Mouse (Mus musculus) heart, postnatal 25 days (tissue): Measurements from ENCODE around the gene Limd1. TPM values are rescaled to one million over a fixed set of nuclear protein-coding genes. Genes with fewer than 3 reads are reported as not detected.
"Not testable (repeated sequence)": the region's sequence is repeated elsewhere in the genome, so short reads cannot be mapped to it uniquely, and the experiment has no call there.

Experiments
- DNase-seq: peaks from one replicate; pipeline ENCODE4 v3.0.0; 2022; ENCODE audit warnings: low spot score
- intact Hi-C: fragments of 180-260 bp; cut with DNase I; formaldehyde crosslinking; loops from one replicate; pipeline ENCODE4 v1.15.1; 2025
- total RNA-seq, 2 experiments: library from RNA; stranded (reverse); gene quantifications; 2 replicates each; pipeline ENCODE4 v1.2.3; 2021

Limd1 gene
- total RNA-seq, result 10 to 100 TPM; 31.2 to 37.8 TPM

DNA sequence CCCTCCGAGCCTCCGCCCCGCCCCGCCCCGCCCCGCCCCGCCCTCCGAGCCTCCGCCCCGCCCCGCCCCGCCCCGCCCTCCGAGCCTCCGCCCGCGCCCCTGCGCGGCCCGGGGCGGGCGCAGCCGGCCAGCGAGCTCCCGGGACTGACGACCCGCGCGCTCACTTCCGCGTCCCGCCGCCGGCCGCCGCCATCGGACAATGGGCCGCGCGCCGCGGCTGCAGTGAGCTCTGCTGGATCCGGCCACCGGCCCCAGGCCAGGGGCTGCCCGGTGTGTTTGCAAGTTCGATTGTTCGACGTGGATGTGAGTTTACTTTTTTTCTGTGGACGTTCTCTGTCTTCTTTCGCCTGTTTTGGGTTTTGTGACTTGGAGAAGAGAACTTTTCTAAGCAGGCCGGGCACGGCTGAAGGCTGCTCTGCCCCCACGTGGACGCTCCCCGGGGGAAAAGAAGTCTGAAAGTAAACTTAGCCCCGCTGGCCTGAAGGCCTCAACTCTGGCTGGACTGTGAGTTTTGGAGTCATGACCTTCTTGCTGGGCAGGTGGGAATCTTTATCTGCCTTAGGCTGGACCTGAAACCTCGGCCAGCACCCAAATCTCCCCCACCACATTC is at the start of gene Limd1:
Limd1 (plus strand) TSS at position 121 of the 610 bp plus-strand sequence.
- DNase-seq, result peak; percentile 67
- intact Hi-C loops, result loop anchor here (2.0 kb wide), 1 partner anchor 26 kb away; no protein-coding TSS in a partner anchor

DNA sequence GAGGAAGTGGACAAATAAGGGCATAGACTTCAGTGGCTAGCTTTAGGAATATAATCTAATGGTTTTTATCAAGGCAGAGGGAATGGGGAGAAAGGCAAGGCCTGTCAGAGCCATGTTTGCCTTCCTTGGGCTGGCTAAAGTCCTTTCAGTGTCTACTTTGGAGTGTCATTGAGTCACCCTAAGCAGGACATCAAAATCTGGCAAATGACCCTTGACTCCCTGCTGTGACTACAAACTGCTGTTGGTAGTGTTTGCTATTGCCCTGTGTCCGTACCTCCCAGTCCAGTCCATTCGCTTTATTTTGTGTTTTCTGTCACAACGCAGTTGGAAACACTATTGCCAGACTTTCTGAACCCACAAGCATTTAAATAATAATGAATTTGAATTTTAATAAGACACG is 48.6 kb upstream of the Limd1 start:
- intact Hi-C loops, result no loop called here
- DNase-seq, result no peak

DNA sequence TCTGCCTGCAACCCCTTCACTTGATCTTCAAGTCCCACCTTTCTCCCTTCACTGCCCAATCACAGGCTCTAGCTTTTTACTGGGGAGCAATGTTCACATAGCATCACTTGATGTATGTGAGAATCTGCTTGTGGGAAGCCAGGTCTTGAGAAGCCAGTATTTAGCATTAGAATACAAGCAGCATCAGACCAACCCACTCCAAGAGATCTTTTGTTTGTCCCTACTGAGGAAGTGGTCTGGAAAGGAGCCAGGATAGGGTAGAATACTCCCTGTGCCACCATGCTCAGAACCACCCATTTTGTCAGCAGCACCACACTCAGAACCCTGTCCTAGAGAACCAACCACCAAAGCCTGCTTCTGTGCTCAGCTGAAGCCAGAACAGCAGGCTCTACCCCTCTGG is 47.5 kb upstream of the Limd1 start:
- intact Hi-C loops, result no loop called here
- no peak for DNase-seq

DNA sequence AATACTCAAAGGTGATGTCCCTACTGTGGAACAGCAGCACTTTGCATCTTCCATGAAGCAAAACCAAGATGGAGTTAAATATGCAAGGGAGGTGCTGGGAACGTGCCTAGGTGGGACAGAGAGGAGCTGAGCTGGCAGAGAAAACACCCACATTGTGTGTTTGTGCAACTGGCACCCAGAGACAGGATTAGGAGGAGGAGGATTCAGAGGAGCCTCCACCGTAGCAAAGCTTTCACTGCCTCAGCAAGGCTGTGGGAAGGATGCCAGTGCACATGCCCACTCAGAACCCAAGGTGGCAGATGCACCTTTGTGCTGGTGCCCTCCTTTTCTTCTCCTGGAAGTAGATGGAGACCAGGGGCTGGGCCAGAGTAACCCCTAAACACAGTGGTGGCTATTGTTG is 40.3 kb upstream of the Limd1 start:
- intact Hi-C loops, result no loop called here
- DNase-seq, result no peak

DNA sequence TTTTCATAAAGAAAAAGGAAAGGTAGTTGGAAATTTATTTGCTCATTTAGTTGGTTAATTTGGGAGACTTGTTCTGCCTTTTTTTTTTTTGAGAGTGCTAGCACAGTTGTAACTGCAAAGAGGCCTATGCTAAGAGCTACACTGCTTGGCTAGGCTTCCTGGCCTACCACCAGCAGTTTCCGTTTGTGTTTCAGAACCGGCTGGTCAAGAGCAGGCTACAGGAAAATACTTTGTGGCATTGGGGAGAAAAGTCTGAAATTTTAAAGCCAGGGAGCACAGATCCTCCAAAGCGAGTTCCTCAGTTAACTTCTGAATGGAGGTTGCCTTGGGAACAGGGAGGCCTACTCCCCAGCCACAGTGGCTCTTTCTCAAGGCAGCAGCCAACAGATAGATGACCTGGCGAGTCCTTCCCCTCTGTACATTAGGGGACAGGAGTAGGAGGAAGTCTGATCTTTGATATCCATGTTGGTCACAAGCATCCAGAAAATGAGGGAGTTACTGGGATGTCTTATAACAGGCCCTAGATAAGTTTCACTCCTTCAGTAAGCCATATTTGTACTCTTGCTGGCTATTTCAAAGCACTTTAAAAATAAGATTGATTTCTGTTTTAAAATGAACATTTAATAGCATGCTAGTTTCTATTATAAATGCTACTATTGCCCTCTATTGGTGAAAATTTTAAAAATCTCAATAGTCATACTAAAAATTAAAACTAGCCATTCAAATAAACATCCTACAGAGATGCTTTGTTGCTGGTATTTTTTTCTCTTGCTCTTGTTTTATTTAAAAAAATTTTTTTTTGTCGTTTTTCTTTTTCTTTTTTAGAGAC is 38.1 kb upstream of the Limd1 start:
- DNase-seq, result no peak
- intact Hi-C loops, result loop anchor here (2.0 to 5.0 kb wide), 2 partner anchors 182 to 283 kb away; no protein-coding TSS in a partner anchor

DNA sequence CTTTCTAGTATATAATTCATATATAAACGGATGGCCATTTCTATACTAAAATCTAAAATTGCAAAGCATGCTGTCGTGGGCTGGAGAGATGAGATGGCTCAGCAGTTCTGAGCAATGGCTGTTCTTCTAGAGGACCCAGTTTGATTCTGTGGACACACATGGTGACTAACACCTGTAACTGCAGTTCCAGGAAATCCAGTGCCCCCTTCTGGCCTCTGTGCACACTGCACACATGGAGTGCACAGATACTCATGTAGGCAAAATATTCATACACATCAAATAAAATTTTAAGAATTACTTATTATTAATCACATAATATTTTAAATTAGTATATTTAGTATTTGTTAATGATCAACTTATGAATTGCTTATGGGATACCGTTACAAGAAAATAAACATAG is 31.4 kb upstream of the Limd1 start:
- DNase-seq, intact Hi-C loops: not testable (repeated sequence)

DNA sequence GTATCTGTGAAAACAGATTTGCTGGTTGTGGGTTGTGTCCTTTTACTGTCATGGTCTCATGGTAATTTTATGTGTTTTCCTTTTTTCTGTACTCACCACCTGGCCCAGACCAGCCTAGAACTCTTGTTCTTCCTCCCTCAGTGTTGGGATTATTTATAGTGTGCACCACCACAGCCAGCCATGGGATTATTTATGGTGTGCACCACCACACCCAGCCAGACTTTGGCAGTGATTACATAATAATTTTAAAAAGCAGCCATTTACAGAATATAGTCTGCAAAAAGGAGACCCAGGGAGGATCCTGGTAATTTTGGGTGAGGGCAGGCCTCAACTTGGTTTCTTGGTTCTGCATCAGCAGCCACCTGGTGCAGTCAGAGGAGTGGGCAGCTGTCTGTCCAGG is 29.9 kb upstream of the Limd1 start:
- intact Hi-C loops, result no loop called here

DNA sequence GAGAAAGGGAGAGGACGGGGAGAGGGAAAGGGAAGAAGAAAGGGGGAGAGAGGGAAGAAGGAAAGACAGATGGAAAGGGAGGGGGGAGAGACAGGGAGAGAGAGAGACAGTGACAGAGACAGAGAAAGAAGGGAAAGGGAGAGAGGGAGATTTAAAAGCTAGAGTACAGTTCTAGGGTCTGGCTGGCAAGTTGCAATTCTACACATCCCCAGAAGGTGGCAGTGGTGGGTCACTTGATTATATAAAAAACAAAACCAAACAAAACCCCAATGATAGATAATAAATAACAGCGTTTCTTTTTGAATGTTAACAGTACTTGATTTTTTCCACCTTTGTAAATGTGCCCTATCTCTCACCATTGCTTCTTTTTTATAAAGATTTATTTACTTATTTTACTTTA is 28.3 kb upstream of the Limd1 start:
- no peak for DNase-seq
- intact Hi-C loops, result loop anchor here (1.0 kb wide), 1 partner anchor 54 kb away; no protein-coding TSS in a partner anchor

More for the DNA sequence above, 29.9 kb upstream of the Limd1 start:
- DNase-seq, result no peak

DNA sequence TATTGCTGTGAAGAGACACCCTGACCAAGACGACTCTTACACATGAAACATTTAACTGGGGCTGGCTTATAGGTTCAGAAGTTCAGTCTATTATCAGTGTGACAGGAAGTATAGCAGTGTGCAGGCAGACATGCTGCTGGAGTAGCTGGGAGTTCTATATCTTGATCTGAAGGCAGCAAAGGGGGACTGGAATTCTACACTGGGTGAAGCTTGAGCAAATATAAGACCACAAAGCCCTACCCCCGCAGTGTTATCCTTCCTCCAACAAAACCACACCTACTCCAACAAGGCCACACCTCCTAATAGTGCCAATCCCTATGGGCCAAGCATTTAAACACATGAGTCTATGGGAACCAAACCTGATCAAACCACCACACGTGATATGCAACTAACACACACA is 26.7 kb upstream of the Limd1 start:
- intact Hi-C loops, result no loop called here
- no peak for DNase-seq

DNA sequence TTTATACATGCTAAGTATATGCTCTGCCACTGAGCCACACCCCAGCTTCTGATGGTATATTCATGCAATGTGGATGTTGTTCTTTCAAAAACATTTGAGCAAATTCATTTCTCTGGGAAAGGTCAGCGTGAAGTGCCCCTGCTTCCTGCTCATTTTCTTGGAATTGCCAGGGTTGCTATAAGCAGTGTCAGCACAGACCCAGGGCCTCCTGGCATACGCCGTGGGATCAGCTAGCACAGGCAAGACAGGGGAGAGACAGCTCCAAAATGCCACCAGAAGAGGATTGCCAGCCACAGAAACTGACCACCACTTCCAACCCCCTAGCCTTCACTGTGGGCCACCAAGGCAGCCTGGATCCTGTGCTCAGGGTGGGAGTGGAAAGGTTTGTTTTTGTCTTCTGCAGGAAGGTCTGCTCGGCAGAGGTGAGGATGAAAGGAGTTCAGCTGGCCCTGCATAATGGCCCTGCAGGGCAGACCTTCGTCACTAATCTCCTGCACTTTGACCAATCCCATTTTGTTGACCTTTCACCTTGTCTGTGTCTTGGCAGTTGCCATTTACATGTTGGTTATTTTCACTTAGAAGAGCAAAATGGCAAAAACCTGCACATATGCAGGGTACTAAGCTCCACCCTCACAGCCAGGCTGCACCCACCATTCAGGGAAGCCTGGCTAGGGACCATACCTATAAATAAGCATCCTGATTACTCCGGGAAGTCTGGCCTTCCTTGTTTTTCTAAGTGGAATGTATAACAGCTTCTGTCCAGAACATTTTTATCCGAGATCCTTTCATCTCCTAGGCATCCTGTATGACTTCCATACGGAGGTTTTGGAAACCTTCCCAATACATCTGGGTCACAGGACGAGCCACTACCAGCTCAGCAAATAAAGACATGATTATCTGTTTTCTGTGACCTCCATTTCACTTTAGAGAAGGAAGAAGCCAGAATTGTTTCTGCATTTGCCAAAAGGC is 21.6 kb upstream of the Limd1 start:
- intact Hi-C loops, result no loop called here

DNA sequence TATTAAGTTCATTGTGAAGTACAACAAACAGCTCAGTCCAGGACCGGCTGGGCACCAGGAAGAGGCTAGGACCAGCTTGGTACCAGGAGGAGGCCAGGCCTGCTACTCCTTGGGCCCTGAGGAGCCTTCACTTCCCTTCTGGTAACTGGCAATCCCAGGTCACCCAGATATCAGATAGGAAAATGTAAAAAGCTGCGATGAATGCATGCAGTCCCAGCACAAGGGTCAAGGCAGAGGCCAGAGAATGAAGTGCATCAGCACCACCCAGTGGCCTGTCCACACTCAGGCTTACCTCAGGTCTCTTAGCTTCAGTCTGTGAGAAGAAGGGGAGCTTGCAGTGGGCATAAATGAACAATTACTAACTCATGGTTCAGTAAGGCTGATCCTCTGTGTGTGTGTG is 20.9 kb upstream of the Limd1 start:
- intact Hi-C loops, result no loop called here
- DNase-seq, result no peak

More for the DNA sequence above, 21.6 kb upstream of the Limd1 start:
- DNase-seq, result no peak

DNA sequence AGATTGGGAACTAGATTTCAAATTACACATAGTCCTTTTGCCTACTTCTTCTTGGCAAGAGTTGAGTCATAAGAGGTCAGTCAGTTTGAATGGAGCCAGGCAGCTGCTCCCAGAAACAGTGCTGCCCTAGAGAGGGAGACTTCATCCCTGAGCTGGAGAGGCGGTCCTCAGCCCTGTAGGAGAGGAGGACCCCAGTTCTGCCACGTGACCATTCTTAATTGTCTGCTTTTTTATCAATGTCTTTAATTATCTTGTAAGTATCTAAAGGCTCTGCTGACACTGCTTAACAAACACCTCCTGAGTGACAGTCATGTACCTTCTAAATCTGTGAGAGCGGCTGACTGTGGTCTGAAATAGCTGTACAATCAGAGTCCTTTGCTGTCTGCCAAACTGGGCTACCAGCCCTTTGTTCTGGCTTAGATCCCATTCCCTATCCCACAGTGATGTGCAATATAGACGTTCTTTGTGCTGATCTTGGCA is 11.3 kb upstream of the Limd1 start:
- intact Hi-C loops, result no loop called here
- no peak for DNase-seq

DNA sequence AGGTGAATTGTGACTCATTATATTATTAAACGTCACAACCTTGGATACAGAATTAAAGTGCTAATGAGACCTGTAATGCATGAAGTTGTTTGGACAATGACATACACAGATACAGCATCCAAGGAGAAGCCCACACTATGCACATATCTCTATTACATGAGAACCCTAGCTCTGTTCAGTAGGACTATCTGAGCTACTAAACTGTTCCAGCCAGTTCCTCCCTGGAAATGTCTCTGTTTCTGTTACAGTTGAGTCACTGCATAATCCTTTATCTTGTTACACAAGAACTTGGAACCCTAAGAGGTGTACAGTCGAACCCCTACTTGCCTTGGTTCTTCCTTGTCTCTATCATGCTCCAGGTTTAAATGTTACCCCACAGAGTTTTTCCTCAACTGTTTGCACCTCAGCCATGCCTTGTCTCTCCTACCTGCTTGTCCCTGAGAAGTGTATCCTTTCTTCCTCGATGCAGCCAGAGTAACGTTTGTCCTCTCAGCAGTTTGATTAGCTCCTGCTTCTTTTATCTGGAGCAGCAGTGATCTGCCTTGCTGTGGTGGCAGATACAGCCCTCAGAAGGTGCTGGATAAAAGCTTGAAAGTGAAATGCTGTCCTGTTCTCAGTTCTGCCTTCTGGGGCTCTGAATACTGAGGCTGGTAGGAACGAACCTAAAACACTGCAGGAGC is 10.0 kb upstream of the Limd1 start:
- intact Hi-C loops, result no loop called here
- no peak for DNase-seq

DNA sequence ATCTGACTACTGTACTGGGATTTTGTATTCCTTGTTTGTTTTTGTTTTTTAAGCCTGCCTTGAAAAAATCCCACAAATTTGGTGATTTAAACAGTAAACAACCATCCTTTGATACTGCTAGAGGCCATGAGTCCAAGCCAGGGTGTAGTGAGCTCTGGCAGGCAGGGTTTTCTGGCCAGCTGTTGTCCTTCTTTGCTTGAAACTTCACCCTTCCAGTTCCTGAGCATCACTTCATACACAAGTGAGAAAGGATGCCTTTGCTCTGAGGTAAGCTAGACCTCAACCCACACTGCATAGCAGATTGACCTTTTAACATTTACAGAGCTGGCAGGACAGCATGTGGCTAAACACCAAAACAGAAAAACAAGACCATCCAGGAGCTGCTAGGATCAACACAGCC is 9.4 kb upstream of the Limd1 start:
- DNase-seq, result no peak
- intact Hi-C loops, result no loop called here

DNA sequence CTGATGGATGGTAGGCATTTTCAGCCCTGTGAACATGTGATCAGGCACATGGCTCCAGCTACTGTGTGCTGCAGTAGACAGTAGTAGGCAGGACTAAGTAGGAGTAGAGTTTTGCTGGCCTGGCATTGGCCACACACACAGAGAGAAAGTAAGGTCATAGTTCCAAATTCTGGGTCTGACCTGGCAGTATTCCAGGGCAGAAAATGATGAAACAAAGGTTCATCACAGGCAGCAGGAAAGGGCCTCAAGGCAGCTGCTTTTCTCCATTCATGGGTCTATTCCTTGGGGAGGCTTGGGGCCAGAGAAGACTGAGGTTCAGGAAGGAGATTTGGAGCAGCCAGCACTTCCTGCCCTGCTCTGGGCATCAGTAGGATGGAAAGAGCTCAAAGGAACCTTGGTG is 5.1 kb upstream of the Limd1 start:
- intact Hi-C loops, result no loop called here
- DNase-seq, result no peak

DNA sequence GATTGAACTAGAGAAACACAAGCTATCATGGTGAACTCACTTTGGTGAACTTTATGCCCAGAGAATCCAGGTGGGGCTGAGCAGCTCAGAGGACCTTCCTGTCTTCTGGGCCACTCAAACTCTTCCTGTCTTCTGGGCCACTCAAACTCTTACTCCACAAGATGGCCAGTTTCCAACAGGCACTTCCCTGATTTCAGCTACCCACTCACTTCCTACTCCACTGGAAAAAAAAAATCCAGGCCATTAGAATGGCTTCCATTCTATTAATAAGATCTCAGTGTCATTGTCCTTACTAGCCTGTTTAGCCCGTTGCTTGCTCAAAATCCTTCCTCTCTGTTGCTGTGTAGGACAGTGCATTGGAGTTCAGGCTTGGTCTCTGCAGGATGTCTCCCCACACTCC is 2.9 kb upstream of the Limd1 start:
- intact Hi-C loops, result no loop called here
- no peak for DNase-seq

DNA sequence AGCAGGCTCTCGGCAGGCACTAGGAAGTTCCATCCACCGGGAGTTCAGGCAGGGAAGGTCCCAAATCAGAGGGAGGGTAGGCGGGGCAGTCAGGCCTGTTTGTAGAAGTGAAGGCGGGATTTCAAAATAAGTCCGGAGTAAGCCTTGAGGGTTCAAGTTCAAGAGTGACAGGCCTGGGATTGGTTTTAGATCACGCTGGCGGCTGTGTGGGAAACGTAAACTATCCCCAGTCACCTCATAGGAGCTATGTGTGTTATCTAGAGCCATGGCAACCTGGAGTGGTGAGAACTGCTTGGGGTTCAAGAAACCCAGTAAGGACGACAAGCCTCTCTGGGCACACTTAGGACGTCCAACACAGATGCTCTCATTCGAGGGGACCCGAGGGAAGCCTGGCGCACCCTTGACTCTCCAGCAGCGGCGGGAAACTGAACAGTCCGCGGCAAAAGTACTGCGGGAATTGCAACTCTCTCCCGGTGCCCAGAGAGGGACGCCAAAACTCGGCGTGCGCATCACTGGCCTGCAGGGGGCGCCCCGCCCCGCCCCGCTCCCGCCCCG is 398 bp upstream of the Limd1 start:
- DNase-seq, result no peak
- intact Hi-C loops, result loop anchor here (2.0 kb wide), 1 partner anchor 27 kb away; no protein-coding TSS in a partner anchor

DNA sequence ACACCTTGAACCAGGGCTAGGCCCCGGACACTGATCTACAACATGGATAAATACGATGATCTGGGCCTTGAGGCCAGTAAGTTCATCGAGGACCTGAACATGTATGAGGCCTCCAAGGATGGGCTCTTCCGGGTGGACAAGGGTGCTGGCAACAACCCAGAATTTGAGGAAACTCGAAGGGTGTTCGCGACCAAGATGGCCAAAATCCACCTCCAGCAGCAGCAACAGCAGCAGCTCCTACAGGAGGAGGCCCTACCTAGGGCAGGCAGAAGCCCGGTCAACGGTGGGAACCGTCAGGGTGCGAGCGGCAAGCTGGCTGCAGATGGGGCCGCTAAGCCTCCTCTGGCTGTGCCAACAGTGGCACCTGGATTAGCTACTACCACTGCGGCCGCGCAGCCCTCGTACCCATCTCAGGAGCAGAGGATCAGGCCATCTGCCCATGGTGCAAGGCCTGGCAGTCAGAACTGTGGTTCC is 727 bp downstream of the Limd1 start:
- DNase-seq, result no peak
- intact Hi-C loops, result loop anchor here (2.0 kb wide), 1 partner anchor 26 kb away; no protein-coding TSS in a partner anchor

DNA sequence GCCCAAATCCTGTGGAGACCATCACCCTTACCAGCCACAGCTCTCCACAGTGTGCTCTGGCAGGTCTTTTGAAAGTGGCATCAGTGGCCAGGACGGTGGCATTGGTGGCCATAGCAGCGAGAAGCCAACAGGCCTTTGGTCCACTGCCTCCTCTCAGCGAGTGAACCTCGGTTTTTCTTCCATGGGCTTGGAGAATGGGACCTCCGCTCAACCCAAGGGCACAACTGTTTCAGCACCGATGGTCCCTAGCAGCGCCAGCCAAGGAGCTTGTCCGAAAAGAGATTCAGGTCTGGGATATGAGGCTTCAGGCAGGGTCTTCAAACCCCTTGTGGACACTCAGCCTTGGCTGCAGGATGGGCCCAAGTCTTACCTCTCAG is 1.4 kb downstream of the Limd1 start:
- intact Hi-C loops, result loop anchor here (2.0 kb wide), 1 partner anchor 25 kb away; no protein-coding TSS in a partner anchor
- no peak for DNase-seq
